Mouse (Mus musculus): ENCODE results near the gene Prkn.
"Not testable (repeated sequence)": the region's sequence is repeated elsewhere in the genome, so short reads cannot be mapped to it uniquely, and the experiment has no call there.

Gene Prkn

DNA sequence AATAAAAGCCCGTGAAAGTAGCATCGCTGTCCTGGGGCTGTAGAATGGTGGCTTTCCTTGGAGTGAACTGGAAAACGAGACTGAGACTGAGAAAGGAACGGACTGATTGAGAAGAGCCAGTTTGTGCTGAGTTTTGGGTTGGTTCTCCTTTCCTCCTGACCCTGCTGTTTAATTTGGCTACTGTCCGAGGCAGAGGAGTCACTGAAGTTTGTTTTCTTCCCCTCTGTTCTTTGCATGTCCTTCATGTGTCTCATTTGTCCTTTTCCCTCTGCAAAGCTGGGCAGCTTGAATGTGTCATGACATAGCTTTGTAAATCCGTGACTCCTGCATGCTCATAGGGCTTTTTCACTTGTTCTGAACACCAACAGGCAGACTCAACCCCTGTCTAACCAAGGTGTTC, 249.2 kb downstream of the Prkn start:
- in situ Hi-C loops (cut with MboI; ENCODE audit: low pct_unique_long_range_greater_than_20kb in 1 of 2, low sequenced_read_pairs in 2 of 2, unreplicated experiment in 1 of 2) = no loop called here

DNA sequence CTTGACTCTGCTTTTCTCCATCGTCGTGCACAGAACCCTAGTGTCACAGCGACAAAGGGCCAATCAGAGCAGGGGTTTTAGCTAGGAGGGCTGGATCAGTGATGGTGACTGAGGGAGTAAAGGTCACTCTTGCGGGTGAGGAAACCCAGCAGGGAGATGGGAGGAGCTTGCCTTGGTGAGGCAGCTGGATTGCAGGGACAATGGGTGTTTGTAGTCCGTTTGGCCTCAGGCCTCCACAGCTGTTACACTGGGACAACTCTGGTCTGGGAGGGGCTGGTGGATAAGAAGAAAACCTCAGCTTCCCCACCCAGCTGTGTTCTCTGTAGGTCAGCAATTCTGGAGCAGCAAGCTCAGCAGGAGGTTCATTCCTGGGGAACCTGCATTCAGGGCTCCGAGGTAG, 252.7 kb downstream of the Prkn start:
- in situ Hi-C loops (cut with MboI; ENCODE audit: low pct_unique_long_range_greater_than_20kb in 1 of 2, low sequenced_read_pairs in 2 of 2, unreplicated experiment in 1 of 2) = no loop called here

DNA sequence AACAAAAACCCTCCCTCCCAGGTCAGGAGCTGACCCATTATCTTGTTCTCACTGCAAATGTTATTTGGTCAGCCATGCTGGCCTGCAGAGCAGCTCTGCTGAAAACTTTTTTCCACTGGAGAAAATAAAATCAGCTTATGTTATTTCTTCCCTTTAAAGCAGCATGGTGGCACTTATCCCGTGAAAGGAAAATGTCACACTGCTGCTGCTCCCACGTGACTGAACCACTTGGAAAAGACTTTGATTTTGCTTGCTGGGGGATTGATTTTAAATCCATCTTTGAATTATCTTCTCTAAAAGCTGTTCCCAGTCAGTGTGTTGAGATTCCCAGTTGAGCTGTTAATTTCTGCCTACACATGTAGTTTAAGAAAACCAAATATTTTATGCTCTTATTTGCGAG, 253.1 kb downstream of the Prkn start:
- in situ Hi-C loops (cut with MboI; ENCODE audit: low pct_unique_long_range_greater_than_20kb in 1 of 2, low sequenced_read_pairs in 2 of 2, unreplicated experiment in 1 of 2) = no loop called here

DNA sequence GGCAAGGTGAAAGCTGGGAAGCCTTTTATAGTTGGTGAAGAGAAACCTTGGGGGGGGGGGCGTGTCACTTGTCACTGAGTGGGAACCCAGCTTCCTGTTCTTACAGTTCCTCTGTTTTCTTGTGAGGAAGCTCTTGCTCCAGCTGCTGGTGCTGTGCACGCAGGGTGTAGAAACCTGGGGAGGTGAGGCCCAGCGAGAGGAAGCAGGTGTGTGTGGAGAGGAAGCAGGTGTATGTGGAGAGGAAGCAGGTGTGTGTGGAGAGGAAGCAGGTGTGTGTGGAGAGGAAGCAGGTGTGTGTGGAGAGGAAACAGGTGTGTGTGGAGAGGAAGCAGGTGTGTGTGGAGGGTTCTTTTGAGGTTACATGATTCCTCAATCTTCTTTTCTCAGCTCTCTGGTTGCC, 266.8 kb downstream of the Prkn start:
- in situ Hi-C loops (cut with MboI; ENCODE audit: low pct_unique_long_range_greater_than_20kb in 1 of 2, low sequenced_read_pairs in 2 of 2, unreplicated experiment in 1 of 2) = no loop called here

DNA sequence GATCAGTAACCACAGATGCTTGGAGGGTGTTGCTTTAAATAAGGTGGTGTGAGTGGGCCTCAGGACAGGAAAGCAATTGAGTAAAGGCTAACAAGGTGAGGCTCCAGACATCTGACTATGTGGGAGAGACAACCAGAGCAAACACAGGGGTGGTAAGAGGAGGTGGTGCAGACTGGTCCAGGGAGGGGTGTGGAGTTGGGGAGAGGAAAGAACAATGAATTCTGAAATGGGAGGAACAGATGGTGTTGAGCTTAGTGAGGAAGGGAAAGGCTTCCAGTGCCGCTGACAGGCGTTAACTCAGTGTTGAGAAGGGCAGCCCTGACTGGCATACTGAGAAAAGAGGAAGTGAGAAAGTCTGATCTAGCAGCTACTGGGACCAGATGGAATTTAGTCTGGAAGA, 267.7 kb downstream of the Prkn start:
- in situ Hi-C loops (cut with MboI; ENCODE audit: low pct_unique_long_range_greater_than_20kb in 1 of 2, low sequenced_read_pairs in 2 of 2, unreplicated experiment in 1 of 2) = no loop called here

DNA sequence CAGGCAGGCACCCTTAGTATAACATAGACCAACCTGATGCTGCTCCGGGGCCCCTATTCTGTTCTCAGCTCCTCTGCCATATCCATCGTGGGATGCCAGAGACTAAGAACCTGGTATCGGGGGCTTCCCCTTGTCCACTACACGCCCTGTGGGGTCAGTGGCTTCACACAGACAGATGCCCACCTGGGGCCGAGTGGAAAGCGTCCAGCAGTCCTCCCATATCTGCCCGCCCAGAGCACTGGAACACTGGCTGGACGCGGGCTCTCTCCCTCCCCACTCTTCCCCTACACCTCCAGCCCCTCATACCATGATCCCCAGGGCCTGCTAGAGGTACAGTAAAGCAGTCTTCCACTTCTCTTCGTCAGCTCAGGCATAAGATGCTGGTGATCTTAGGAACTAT, 277.3 kb downstream of the Prkn start:
- in situ Hi-C loops (cut with MboI; ENCODE audit: low pct_unique_long_range_greater_than_20kb in 1 of 2, low sequenced_read_pairs in 2 of 2, unreplicated experiment in 1 of 2) = no loop called here

DNA sequence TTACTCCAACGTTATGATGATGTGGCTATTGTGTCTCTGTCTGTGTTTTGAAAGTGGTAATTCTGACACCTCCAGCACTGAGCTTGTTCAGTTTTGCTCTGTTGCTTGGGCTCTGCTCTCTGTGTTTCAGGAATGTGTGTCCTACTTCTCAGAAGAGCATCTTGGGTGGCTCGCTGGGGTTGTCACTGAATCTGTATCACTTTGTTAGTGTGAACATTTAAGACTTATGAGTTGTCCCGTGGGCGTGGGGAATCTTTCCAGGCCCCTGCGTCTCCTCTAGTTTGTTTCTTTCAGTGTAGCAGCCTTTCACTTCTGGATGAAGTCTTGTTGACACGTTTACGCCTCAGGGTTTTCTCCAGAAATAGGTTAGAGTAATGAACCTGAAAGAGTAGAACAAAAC, 283.9 kb downstream of the Prkn start:
- in situ Hi-C loops (cut with MboI; ENCODE audit: low pct_unique_long_range_greater_than_20kb in 1 of 2, low sequenced_read_pairs in 2 of 2, unreplicated experiment in 1 of 2) = no loop called here

DNA sequence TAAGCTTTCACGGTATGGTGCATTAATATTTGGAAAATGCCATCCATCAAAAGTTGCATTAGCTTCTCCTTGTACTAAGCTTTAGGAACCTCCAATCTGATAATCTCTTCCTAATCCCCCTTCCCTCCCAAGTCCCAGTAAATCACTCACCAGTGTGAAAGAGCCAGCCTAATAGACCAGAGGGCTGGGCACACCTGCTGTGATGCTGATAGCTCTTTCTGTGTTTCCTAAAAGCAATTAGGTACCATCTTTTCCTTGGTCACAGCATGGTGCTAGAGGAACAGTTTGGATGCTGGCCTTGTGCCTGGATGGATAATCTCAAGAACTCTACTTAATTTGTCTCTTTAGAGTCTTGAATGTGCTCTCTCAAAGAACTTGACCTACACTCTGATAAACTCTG, 287.0 kb downstream of the Prkn start:
- in situ Hi-C loops (cut with MboI; ENCODE audit: low pct_unique_long_range_greater_than_20kb in 1 of 2, low sequenced_read_pairs in 2 of 2, unreplicated experiment in 1 of 2) = no loop called here

DNA sequence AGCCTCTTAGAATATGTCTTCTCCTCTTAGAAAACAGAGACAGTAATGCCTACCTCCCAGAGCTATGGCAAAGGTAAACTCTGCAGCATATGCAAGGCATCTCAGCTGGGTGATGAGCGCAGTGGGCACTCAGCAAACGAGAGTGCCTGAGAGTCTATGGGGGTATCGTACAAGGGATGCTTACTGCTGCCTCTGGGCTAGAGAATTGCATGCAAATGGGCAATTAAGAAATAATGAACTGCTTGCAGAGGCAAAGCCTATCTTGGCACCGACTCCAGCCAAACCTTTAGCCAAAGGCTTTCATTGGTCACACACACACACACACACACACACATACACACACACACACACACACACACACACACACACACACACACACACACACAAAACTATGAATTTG, 290.7 kb downstream of the Prkn start:
- in situ Hi-C loops (cut with MboI; ENCODE audit: low pct_unique_long_range_greater_than_20kb in 1 of 2, low sequenced_read_pairs in 2 of 2, unreplicated experiment in 1 of 2) = no loop called here

DNA sequence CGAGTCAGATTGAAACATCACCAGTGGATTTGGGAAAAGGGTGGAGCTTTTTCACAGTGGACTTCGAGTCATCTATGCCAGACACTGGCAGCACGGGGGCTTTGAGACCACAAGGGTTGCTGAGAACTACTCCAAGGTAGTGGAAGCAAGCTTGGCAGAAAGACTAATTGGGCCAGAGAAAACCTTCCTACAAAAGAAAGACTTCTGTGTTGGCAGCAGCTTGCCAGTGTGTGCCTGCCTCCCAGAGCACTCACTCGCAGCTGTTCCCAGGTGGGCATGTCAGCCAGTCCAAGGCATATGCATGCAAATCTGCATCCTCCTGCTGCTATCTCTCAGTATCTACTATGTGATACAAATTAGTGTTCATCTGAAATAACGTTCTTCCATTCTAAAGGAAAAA, 302.1 kb downstream of the Prkn start:
- in situ Hi-C loops (cut with MboI; ENCODE audit: low pct_unique_long_range_greater_than_20kb in 1 of 2, low sequenced_read_pairs in 2 of 2, unreplicated experiment in 1 of 2) = no loop called here

DNA sequence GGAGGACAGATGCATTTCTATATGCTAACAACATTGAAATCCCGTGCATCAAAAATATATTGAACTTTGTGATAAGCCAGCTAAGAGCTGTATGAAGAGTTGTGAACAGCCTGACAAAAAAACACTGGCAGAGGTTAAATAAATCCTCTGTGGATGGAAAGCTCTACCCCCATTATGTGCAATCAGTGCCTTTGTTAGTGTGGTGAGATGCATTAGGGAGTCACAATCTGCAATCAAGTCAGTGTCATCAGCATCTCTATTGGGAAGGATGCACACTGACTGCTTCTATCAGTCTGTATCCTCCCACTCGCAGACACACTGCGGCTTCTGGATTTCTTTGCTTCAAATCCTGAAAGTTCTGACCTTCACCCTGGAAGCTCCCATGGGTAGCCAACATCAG, 315.9 kb downstream of the Prkn start:
- in situ Hi-C loops (cut with MboI; ENCODE audit: low pct_unique_long_range_greater_than_20kb in 1 of 2, low sequenced_read_pairs in 2 of 2, unreplicated experiment in 1 of 2) = no loop called here

DNA sequence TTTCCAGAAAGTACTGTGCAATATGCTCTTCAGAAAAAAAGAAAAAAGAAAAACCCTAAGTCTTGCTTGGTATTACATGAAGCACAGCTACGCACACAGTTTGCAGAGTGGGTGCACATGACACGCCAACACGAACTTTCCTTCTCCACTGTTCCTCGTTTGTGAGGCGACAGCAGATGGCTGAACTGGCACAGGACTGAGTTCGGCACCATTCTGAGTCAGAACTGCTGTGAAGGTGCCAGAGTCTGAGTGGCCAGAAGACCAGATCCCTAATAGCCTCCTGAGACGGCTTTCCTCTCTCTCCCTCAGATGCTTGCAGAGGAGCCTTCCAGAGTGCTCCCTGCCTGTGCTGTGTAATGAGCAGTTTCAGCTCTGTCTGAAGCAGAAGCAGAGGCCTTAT, 317.4 kb downstream of the Prkn start:
- in situ Hi-C loops (cut with MboI; ENCODE audit: low pct_unique_long_range_greater_than_20kb in 1 of 2, low sequenced_read_pairs in 2 of 2, unreplicated experiment in 1 of 2) = no loop called here

DNA sequence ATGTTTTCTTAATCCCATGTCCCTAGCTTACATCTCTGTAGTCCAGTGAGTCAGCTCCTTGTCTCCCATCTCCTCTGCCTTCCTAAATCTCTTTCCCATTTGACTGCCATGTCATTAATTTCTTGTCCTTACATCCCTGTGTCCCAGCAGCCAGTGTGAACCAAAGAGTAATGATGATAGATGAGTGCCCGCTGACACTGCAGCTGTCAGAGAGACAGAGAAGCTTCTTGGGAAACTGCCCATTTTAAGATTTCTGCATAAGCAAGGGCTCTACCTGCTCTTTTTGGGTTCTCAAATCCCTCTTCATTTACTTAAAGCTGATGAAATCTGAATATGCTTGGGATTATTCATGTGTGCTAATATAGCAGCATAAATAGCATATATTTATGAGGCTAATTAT, 321.3 kb downstream of the Prkn start:
- in situ Hi-C loops (cut with MboI; ENCODE audit: low pct_unique_long_range_greater_than_20kb in 1 of 2, low sequenced_read_pairs in 2 of 2, unreplicated experiment in 1 of 2) = no loop called here

DNA sequence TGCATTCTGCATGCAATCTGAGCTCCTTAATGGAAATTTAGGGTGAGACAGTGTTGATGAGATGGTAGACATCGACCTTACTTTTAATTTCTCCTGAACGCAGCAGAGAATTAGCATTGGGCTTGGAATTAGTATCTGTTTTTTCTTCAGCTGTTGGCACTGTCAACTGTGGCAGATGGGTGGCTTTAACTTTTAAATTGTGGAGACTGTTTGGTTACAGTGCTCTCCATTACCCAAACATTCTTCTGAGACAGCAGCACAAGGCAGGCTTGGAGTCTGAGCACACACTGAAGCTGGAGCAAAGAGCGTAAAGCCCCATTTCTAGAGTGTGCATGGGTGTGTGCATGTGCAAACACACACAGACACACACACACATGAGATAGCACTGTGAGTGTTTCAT, 322.6 kb downstream of the Prkn start:
- in situ Hi-C loops (cut with MboI; ENCODE audit: low pct_unique_long_range_greater_than_20kb in 1 of 2, low sequenced_read_pairs in 2 of 2, unreplicated experiment in 1 of 2) = no loop called here

DNA sequence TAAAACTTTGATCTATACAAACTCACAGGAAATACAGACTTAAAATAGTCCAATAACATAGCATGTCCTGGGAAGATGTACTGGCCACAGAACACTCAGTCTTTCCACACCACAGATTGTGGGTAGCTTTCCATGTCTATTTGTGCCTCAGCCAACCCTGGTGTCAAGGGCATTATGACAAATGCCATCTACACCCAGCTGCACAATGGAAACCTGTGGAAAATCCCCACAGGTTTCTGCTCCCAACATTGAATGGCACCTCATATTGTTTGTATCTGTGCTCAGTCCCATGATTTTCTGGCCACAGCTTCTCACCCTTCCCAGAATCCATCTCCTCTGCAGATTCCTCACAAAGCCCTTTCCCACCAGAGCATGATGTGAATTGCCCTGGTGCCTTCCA, 347.2 kb downstream of the Prkn start:
- in situ Hi-C loops (cut with MboI; ENCODE audit: low pct_unique_long_range_greater_than_20kb in 1 of 2, low sequenced_read_pairs in 2 of 2, unreplicated experiment in 1 of 2) = no loop called here

DNA sequence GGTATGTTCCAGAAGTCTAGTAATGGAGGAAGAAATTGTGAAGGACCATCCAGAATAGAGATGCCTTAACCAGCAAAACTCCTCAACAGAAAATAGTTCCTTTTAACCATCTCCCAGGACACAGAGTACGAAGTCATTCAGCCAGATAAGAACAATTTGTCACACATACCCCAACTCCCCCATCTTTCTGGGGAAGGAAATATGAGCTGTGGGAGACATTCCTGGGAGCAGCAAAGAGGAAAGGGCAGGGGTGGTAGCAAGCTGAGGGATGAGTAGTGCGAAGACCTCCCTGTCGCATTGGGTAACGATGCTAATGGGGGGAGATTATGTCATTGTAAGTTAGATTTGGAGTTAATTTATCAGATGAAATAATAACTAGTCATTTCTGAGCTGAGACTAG, 348.3 kb downstream of the Prkn start:
- in situ Hi-C loops (cut with MboI; ENCODE audit: low pct_unique_long_range_greater_than_20kb in 1 of 2, low sequenced_read_pairs in 2 of 2, unreplicated experiment in 1 of 2) = no loop called here

DNA sequence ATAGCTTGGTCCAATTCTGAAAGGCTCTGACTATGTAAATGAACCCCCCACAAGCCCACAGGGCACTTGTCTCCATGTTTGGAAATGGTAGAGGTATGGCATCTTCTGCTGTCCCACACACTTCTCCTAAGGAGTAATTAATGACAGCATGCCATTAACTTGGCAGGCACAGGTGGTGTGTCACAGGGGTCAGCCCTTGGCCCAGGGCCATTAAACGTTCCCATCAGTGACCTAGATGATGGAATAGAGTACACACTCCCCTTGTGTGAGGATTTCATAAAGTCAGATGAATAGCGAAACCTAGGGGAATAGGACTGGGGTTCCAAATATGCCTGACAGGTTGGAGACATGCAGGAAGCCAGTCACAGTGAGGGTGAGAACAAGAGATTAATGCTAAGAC, 350.1 kb downstream of the Prkn start:
- in situ Hi-C loops (cut with MboI; ENCODE audit: low pct_unique_long_range_greater_than_20kb in 1 of 2, low sequenced_read_pairs in 2 of 2, unreplicated experiment in 1 of 2) = no loop called here

DNA sequence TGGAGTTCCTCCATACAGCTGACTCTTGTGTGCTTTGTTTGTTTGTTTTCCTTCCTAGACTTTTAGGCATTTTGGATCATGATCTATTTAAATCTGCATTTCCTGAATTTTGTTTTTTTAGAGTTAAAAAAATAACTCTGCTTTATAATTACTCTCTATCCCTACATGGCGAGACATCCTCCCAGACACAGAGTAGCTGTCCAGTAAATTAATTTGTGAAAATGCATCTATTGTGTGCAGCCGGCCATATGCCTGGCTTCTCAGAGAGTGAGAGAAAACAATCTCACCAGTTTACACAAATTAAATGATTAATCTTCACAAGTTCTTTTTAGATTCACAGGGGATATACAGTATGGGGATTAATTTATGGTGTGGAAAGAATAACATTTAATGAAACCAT, 357.9 kb downstream of the Prkn start:
- in situ Hi-C loops (cut with MboI; ENCODE audit: low pct_unique_long_range_greater_than_20kb in 1 of 2, low sequenced_read_pairs in 2 of 2, unreplicated experiment in 1 of 2) = no loop called here

DNA sequence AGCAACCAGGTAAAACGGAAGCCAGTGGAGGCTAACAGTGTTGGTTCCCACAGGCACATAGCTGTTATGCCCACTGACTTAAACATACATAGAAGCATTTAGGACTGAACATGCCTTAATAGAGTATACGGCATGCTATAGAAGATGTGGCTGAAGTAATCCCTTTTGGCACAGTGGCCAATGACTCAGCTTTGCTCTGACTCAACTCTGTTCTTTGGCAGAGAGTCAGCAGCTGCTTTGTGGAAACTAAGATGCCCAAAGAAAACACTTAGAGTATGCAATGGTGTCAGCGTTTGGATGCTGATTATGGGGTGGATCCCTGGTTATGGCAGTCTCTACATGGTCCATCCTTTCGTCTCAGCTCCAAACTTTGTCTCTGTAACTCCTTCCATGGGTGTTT, 368.9 kb downstream of the Prkn start:
- in situ Hi-C loops (cut with MboI; ENCODE audit: low pct_unique_long_range_greater_than_20kb in 1 of 2, low sequenced_read_pairs in 2 of 2, unreplicated experiment in 1 of 2) = not testable (repeated sequence)

DNA sequence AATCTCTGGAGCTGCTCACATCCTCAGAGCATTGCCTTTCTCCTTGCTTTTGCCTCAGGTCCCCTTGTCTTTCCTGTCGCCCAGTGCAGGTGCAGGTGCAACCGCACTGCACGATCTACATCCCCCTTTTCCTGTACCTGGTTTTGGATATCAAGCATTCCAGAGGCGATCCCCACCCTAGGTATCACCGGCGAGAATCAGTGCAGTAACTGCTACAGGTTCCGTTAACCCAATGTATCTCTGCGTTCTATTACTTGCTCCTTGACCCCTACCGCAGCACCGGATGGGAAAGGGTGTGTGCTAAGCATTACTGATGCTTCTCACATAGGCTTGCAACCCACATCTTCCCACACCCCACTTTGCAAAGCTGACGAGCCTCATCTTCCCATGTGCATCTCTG, 370.8 kb downstream of the Prkn start:
- in situ Hi-C loops (cut with MboI; ENCODE audit: low pct_unique_long_range_greater_than_20kb in 1 of 2, low sequenced_read_pairs in 2 of 2, unreplicated experiment in 1 of 2) = no loop called here

DNA sequence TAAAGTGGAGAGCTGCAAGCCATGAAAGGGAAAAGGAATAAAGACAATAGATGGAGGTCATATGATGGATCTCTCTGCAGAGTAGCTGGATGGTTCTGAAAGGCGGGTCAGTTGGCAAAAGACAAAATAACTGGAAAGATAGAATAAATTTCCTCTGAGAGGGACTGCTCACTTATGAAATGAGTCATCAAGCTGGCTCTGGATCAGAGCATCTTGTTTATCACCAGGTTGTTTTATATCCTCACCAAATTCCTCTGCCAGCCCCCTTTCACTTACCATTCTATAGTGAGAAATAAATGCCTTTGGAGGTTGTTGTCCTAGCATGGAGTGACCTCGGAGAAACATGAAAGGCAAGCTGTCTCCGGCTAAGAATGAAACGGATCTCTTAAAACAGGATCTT, 371.4 kb downstream of the Prkn start:
- in situ Hi-C loops (cut with MboI; ENCODE audit: low pct_unique_long_range_greater_than_20kb in 1 of 2, low sequenced_read_pairs in 2 of 2, unreplicated experiment in 1 of 2) = no loop called here

DNA sequence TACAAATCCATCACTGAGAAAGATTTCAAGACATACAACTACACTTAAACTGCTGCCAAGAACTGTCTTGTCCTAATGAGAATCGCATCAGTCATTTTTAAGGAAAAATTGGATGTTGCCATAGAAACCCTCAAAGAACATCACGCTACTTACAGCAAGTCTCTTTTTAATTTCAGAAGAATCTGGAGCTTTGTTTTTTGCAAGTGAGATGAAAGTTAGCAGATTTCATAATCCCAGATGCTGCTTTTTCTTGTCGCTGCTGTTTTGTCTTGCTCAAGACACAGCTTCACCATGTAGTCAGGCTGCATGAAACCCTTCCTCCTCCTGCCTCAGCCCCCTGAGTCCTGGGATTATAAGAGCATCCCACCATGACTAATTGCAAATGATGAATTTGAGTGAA, 373.5 kb downstream of the Prkn start:
- in situ Hi-C loops (cut with MboI; ENCODE audit: low pct_unique_long_range_greater_than_20kb in 1 of 2, low sequenced_read_pairs in 2 of 2, unreplicated experiment in 1 of 2) = no loop called here
